Mouse (Mus musculus): ENCODE results near the gene Rasgef1b.
A peak's percentile ranks its signal among the peaks of the same experiment; 100 is the strongest.

Gene Rasgef1b

DNA sequence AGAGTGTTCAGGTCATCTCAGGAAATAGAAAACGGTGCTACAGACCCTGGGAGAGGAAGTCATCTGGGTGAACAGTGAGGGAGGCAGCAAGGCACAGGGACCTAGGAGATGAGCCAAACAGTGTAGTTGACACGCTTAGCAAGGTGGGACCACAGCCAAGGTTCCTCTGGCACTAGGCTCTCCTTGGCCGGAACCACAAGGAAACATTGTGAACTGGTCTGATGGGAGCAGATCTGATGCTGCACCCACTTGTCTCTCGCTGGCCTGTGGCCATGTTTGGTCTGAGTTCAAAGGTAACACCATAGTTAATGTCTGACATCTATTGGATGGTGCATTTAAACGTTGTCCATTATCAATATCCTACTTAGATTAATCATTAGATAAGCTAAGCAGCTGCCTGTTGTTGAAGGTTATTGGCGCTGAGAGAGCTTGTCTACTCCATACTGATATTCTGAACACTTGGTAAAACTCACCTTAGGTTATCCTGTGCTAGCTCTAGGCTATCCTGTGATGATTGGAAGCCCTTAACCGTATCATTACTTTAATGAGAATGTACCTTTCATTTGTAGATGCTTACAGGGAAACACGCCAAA is 380.5 kb downstream of the Rasgef1b start:
- peak; percentile 84 for DNase-seq

DNA sequence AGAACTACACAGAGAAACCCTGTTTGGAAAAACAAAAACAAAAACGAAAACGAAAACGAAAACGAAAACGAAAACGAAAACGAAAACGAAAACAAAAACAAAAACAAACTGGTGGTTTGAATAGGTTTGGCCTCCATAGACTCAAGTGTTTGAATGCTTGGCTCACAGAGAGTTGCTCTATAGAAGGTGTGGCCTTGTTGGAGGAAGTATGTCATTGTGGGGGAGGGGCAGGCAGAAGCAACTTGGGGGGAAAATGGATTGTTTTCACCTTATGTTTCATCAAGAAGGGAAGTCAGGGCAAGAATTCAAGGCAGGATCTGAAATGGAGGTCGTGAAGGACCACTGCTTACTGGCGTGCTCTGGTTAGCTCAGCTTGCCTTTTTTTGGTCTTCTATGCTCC is 386.3 kb downstream of the Rasgef1b start:
- no peak for DNase-seq

DNA sequence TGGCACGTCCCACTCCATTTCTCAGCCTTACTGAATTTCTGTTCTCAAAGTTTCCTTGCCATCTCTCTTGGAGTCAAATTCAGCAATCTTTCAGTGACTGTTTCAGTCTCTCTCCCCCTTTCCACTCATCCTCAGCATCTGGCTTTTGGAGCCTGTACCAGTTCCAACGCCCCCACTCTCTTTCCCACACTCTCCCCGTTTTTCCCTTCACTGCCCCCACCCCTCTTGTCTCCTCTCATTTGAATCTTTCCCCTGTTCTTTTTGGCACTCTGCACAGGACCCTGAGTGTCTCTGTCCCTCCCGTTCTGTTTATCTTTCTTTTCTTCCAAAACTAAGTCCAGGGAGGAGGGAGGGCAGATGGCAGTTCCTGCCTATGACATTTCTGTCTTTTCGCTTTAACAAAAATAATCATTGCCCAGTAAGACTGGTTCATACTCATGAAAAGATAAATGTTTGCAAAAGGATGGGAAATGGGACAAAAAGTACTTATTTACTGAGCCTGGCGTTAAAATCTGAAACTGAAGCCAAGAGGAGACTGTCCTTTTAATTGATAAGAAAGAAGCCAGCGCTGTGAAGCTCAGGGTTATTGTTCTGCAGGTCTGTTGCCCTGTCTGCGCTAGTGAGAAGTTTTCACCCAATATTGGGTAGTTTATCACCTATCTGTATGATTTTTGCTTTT is 388.4 kb downstream of the Rasgef1b start:
- DNase-seq, result no peak

DNA sequence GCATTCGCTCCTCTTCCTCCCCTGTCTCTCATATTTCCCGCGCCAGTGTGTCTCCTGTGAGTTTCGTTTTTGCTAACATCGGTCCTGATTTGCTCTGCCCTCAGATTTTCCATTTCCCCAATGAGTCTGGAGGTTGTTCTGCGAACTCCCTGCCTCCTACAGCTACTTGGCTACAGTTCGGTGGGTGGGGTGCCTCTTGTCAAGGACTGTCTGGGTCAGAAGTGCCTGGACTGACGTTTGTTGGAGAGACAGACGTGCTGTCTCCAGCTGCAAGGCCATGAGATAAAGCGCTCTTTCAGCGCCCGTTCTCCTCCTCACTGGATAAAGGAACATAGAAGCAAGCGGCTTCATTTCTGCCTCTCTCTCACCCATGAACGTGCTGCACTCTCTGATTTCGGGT is 389.1 kb downstream of the Rasgef1b start:
- peak; percentile 7 for DNase-seq

DNA sequence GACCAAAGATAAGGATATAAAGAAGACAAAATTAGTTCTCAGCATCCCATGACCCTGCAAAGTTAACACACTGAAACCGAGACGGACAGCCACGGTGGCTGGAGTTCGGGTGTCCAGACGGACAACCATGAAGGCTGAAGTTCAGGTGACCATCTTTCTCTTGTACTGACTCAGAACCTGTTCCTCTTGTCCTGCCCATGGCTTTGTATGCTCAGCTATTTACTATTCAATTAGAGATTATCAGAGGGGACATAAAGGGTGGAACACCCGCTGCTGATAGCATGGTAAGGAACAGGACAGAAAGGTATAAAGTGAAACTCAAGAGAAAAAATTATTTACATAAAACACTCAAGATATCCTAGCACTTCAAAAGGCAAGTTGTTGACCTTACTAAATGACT is 390.0 kb downstream of the Rasgef1b start:
- no peak for DNase-seq

DNA sequence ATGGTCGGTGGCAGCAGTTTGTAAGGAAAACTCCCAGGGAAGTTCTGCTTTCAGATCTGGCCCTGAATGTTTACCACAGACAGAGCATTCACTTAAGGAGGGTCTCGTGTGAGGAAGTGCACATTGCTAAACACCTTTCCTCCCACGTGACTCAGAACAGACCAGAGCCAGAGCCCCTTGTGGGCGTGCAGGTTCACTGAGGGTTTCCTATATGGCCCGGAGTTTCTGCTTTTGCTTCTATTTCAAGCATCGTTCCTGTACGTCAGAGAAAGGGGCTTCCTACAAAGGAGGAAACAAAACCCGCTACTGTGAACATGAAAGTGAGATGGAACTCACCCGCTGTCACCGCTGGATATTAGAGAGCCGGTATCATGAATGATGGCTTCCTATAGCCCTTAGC is 392.4 kb downstream of the Rasgef1b start:
- DNase-seq, result no peak

DNA sequence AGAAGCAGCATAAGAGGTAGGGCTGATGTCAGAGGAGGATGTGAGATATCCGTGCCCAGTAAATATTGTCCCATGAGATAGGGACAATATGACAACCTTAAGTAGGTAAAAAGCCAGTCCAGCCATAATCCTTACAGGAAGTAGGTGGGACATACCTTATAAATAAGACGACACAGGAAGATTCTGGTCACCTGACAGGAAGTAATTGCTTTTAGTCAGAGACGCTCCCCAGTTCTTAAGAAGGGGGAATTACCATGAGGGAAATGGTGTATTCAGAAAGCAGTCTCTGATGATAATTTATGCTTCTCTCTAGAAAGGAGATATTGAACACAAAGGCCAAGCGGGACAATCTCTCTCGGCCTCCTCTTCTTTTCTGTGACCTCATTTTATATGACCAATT is 394.8 kb downstream of the Rasgef1b start:
- DNase-seq, result no peak

DNA sequence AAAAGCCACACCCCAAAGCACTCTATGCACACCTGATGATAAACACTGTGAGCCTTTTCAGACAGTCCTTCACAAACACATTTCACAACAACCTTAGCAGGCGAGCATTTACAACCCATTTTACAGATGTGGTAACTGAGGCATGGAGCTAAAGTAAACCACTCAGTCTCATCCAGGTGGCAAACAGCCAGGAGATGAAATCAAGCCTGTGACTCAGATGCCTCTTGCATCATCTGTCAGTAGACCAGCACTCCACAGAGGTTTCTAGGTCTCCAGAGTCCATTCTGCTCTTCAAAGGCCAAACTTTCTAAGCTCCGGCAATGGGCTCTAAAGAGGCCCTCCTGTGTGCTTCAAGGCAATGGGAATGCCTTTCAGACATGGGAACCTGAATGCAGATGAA is 396.8 kb downstream of the Rasgef1b start:
- DNase-seq, result no peak

DNA sequence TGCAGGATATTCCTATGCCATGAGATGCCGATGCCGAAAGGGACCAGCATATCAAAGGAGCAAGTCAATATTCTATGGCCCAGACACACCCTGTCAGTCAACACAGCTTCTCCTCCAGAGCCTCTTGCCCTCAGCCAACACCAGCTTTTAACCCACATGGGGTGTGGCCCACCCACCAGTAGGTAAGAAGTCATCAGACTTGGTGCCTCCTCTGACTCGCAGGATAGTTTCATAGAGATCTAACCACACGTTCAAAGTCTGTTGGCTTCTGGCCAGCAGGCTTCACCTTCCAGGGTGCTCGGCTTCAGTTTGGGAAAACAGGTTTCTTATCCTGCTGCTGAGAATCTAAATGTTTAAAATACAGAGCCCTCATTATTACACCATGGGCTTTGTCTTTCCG is 399.8 kb downstream of the Rasgef1b start:
- no peak for DNase-seq

DNA sequence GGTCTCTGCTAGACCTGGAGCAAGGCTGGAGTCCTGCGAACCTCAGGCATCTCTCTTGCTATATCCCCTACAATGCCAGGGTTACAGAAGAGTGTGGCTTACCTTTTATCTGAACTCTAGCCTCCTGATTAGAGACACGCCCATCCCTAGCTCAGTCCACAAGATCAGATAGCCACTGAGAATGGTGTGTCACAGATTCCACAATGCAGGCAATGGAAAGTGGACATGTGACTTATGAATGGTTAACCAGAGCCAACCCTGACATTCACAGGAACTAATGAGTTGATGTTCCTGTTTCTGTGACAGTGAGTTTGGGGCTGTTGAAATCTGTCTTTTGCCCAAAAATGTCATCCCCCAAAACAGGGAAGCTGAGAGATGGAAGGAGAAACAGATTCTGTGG is 401.8 kb downstream of the Rasgef1b start:
- DNase-seq, result no peak

DNA sequence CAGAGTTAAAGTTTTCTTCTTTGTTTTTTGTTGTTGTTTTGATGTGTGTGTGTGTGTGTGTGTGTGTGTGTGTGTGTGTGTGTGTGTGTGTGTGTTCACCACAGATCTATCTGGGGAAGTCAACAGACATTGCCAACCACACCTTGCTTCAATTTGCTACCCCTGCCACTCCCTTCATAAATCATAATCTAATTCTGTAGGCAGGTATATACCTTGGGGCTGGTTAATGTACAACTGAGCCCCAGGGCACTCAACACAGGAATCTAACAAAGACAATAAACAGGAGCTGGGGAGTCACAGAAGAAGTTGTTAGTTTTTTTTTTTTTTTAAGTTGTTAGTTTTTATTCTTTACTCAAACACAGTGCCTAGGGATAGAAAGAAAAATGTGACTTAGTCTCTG is 403.6 kb downstream of the Rasgef1b start:
- DNase-seq, result no peak

DNA sequence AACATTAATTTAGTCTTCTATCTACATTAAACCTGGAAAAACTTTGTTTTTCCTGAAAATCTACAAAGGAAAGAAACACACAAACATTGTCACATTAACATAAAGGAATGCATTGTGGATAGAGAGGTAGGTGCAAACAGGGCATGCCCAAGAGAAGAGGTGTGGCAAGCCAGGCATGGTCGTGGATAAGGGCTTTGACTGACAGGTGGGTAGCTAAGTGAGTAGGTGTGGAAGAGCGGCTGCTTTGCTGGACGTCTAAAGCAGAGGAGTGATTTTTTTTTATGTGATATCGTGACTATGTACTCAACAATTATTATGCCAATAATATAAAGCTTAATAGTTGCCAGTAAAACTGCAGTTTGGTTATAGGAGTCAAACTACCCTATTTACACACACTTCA is 408.1 kb downstream of the Rasgef1b start:
- DNase-seq, result no peak

DNA sequence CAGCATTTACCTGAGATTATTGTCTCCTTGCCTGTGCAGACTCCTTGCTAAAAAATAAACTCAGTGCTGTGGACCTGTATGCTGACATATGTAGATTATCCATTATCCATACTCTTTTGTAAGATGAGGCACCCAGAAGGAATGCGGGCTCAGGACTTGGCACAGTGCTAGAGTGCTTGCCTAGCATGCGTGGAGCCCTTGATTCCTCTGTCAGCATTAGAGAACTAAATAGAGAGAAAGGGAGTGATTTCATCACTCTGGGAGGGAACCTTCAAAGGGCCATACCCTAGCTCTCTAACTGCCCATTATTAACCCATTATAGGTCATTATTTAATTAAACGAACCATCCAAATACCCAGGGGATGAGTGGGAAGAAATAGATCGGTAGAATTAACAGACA is 430.9 kb downstream of the Rasgef1b start:
- no peak for DNase-seq

DNA sequence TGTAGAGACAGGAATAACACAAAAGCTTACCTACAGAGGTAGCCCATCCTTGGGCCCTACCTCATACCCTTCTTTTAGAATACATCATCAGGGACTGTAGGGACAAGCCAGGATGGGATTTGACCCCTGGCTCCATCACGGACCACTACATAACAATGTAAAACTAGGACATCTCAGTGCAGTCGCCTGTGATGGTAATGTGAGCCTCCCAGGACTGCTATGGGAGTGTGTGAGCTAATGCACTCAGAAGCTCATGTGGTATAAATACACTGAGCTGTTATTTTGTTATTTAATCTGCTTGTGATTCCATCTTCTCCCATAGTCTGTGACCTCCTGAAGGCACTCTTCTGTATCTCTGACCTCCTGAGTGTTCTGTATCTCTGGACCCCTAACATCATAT is 432.5 kb downstream of the Rasgef1b start:
- DNase-seq, result no peak

DNA sequence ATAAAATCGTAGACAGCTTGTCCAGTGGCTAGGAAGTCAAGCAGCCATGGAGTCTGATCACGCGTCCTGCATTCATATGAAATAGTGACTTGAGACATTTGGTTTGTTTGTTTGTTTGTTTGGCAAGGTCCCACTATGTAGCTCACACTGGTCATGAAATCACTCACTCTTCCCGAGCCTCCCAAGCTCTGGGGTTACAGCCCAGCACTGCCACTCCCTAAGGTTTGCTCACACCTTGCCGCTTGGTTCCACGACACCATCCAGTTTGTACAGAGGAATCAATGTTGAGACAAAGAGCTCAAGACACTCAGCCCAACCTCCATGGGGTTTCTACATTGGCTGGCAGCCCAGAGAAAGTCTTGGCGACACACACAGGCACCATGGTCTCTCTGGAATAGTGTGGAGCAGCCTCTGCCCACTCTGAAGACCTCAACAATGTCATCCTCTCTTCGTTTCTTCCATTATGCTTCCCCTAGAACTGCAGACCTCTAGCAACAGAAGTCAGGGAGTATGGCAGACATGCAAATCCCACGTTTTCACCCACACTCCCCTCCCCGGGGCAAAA is 436.5 kb downstream of the Rasgef1b start:
- DNase-seq, result peak; percentile 7

DNA sequence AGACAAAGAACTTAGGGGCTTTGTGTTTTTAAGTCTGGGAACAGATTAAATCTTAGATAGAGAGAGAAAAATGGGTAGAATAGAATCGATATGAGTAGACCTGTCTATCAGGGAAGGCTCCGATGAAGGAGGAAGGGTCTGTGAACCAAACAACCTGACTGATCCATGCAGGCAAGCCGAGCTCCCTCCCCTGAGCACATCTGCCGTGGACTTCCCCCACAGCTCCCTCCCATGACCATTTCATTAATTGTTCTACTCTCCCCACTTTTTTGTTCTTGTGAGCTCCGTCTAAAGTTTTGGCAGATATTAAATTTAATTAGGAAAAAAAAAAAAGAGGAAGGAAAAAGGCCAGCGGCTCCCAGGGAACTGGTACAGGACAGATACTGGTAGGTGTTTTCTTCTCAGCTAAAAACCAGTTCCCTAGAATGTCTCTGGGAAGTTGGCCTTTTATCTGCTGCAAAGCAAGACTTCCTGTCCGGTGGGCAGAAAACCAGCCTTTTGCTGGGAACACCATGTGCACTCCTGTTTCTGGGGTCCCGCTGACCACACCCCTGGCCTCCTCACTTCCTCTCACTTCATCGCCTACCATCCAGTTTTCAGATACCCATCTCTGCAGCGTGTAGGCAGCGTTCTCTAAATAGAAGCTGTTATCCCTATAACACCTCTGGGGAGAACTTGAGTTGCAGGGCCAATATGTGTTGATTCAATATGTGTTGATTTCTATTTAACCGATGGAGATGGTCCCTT is 437.6 kb downstream of the Rasgef1b start:
- DNase-seq, result no peak

DNA sequence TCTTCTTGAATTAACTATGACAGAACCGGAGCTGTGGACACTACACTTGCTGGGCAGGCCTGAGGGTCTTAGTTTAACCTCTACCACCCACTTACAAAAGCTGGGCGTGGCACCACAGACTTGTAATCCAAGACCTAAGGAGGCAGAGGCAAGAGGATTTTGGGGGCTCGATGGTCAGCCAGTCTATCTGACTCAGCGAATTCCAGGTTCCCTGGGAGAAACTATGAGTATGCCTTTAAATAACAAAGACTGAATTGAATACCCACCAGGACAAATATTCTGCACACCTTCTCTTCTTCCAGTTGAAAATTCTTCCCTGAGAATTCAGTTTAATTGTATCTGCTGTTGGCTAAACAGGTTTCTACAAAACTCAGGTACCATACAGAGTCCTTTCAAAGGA is 440.6 kb downstream of the Rasgef1b start:
- DNase-seq, result no peak

DNA sequence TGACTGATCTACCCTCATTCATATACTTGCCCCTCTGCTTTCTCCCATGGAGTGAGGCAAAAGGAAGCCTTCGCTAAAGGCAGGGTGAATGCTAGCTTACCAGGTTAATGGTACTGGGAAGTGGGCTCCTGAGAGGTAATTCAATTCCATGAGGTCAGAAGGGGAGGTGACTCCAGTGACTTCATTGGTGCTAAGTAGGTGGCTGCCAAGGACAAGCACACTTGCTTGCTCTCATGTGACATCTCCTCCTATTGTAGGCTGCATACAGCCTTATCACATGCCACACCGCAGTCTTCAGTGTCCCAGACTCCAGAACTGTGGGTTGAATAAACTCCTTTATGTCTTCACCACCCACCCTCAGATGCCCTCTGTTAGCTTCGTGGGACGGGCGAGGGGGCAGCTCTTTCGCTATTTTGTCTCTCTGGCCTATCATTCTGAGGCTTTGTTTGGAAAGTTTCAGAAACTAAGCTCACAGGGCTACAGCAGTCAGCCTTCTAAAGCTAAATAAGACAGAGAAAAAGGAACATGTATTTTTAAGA is 441.1 kb downstream of the Rasgef1b start:
- no peak for DNase-seq

DNA sequence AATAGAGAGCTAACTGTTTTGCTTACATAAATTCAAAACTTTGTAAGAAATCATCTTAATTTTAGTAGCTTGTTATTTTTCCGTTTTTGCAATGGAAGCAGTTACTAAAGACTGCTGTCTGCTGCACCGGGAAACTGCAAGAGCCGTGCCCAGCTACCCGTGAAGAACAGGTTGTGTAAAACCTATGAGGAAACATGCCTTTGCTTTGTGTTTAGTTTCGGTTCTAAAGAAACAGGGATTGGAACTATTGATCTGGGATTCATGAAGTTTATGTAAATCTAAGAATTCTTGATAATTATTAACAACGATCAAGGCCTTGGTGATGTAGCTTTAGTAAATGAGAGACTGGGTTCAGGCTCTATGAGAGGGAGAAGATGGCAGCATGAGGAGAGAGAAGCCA is 442.3 kb downstream of the Rasgef1b start:
- DNase-seq, result no peak

DNA sequence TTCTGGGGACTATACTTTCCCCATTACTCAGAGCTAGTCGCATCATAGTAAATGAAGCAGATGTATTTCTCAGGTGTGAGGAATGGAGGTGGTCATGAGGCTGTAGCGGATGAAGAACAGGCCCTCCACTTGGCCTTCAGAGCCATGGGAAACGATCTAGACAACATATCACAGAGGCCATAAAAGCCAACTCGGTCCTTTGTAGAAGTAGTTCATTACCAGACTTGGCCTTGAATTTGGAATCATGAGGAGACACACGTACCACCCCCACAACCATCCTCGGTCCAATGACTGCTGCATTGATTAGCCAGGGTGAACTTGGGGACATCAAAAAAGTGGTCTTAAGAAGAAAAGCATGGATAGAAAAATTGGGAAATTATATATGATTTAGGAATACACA is 442.8 kb downstream of the Rasgef1b start:
- DNase-seq, result no peak

DNA sequence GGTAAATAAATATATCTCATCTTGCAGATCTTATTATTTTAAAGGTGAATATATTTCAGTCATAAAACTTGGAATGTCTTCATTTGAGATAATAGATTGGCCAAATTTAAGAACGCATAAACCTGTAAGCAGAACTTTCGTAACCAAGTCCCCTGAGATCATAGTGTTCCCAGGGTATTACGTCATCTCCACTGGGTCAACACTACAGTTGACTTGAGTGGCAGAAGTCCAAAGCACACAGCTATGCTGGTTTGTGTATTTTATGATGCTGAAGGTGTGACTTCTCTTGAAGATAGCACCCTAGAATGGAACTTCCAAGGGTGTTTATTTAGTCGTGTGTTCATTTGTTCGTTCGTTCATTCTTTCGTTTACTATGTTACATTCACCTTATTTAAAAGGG is 444.5 kb downstream of the Rasgef1b start:
- no peak for DNase-seq

DNA sequence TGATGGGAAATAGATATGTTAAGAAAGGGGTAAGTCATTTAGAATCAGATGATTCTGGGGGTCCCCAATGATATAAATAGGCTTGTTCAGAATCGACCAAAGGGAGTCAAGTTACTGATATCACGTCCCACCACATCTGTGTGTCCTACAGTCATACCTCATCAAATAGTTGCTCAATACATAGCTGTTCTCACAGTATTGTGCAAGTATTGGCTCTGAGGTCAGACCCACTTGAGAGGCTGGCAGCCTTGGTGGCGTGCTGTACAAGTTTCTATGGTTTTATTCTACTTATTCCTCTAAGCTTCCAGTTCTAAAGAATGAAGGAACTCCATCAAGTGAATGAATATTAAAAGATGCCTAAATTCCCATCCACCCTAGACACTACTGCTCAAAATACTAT is 445.2 kb downstream of the Rasgef1b start:
- no peak for DNase-seq

DNA sequence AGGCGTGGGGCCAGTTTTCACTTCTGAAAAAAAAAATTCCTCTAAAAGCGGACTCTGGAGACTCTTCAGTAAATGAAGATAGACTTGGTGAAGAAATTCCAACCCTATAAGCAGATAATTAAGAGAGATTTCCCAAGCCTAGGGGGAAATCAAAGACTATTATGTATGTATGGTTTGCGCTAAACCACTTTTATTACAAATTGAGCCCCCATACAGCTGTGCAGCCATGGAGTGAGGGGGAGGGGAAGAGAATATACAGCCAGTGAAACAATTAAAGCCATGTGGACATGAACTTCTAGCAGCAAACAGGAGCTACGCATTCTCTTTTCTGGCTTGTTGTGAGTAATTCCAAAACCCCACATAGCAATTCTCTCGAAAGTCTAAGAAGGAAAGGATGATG is 448.3 kb downstream of the Rasgef1b start:
- DNase-seq, result no peak

All from cerebellum, adult 9-11 months (tissue).